Mouse (Mus musculus): ENCODE measurements around the gene Tctex1d4. TPM values are rescaled to one million over a fixed set of nuclear protein-coding genes. Genes with fewer than 3 reads are reported as not detected.

The Tctex1d4 gene
- polyA plus RNA-seq, 1 experiment from 2014 or later, result 3.6 TPM

DNA sequence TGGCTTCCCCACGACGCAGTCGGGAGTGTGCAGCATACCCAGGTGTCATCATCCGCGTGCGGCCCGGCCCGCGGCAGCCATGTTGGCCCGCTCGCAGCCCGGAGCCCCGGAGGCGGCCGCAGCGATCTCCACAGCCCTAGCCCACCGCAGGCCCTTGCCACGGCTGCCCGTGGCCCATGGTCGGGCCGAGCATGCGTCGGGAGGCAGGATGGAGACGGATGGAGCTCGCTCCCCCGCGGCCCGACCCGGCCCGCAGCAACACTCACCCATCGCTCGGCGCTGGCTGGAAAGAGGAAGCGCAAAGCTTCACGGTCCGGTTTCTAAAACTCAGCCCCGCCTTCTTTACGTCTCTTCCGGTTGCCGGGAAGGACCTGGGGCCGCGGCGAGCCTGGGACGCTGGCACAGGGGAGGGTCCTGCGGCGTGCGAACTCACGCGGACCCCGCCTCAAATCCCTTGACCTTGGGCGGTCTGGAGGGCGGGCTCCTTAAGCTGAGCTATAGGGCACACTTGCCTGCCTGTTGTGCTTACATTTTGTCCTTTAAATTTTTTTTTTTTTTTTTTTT is 29.3 kb downstream of the Tctex1d4 start, which contains the start of gene Rps8:
TSS of gene Rps8 (minus strand) at position 452 of the 564 bp plus-strand sequence.
- H3K36me3 ChIP-seq (ENCODE audit: control insufficient read depth, insufficient read depth, low read length), result peaks cover 39% of the 10 kb centered on the region
- WGBS, result under 1% methylated on average over 52 of the region's 52 CpGs
- no peaks in the 10 kb centered on the region for H3K27me3 ChIP-seq (ENCODE audit: control insufficient read depth, insufficient read depth, low read depth, low read length)
- H3K9me3 ChIP-seq (ENCODE audit: control insufficient read depth, low read length), result no peaks in the 10 kb centered on the region
- H3K27ac ChIP-seq (ENCODE audit: low read length), result peak within 1 kb of the TSS; percentile 93
- H3K9ac ChIP-seq (ENCODE audit: low read length), result peak within 1 kb of the TSS; percentile 99
- H3K4me3 ChIP-seq (ENCODE audit: low read length), result peak within 1 kb of the TSS; percentile 92
- peak; percentile 95 for ATAC-seq (ENCODE audit: low read depth)
- H3K4me2 ChIP-seq (ENCODE audit: low read depth, low read length), result peak within 1 kb of the TSS; percentile 87
- peaks cover 17% of the 10 kb centered on the region for H3K4me1 ChIP-seq (replicated peaks; ENCODE audit: control insufficient read depth, insufficient read depth, low read length)

DNA sequence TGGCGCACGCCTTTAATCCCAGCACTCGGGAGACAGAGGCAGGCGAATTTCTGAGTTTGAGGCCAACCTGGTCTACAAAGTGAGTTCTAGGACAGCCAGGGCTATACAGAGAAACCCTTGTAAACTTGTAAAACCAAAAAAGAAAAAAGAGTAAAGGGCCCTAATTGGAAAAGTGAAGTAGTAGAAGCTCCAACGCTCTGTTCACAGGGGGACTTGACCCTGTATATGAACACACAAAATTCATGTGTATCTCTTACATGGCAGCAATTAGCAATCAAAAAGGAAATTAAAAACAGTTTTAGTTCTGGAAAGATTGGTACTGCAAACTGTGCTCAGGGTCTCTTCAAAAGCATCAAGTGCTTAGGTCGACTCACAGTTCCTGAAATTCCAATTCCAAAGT is 29.8 kb downstream of the Tctex1d4 start:
- no peak for ATAC-seq (ENCODE audit: low read depth)
- H3K27me3 ChIP-seq (ENCODE audit: control insufficient read depth, insufficient read depth, low read depth, low read length), result no peaks in the 10 kb centered on the region
- peak overlapping the region; percentile 92 for H3K4me3 ChIP-seq (ENCODE audit: low read length)
- H3K4me2 ChIP-seq (ENCODE audit: low read depth, low read length), result peak overlapping the region; percentile 87
- peaks cover 38% of the 10 kb centered on the region for H3K36me3 ChIP-seq (ENCODE audit: control insufficient read depth, insufficient read depth, low read length)
- H3K9ac ChIP-seq (ENCODE audit: low read length), result peak overlapping the region; percentile 99
- 27% methylated on average over 6 of the region's 6 CpGs for WGBS
- H3K4me1 ChIP-seq (replicated peaks; ENCODE audit: control insufficient read depth, insufficient read depth, low read length), result peaks cover 17% of the 10 kb centered on the region
- H3K9me3 ChIP-seq (ENCODE audit: control insufficient read depth, low read length), result no peaks in the 10 kb centered on the region
- H3K27ac ChIP-seq (ENCODE audit: low read length), result peak overlapping the region; percentile 93

DNA sequence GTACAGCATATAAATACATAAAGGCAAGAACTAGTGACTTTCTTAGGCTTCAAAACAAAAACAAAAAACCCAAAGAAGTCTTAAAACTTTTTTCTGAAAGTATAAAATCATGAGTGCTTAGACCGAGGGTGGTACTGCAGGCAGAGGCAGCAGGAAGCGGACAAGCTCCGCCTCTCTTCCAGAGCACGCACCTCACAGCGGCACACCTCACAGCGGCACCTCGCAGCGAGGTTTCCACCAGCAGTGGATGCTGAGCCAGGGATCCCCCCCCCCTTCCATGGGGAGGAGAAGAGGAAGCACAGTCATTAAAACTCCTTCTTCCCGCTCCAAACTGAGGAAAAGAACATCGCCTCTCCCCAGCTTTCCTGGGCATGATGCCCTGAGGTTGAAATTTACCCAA is 33.1 kb downstream of the Tctex1d4 start:
- ATAC-seq (ENCODE audit: low read depth), result no peak
- Histone ChIP-seq H3K9me3 (ENCODE audit: control insufficient read depth, low read length) (no peaks in the 10 kb centered on the region), H3K27me3 (ENCODE audit: control insufficient read depth, insufficient read depth, low read depth, low read length) (no peaks in the 10 kb centered on the region), H3K36me3 (ENCODE audit: control insufficient read depth, insufficient read depth, low read length) (peaks cover 29% of the 10 kb centered on the region), H3K9ac (ENCODE audit: low read length) (no peak overlapping the region), H3K27ac (ENCODE audit: low read length) (no peak overlapping the region), H3K4me1 (replicated peaks; ENCODE audit: control insufficient read depth, insufficient read depth, low read length) (no peaks in the 10 kb centered on the region), H3K4me3 (ENCODE audit: low read length) (no peak overlapping the region), H3K4me2 (ENCODE audit: low read depth, low read length) (no peak overlapping the region)
- 74% methylated on average over 10 of the region's 10 CpGs for WGBS

DNA sequence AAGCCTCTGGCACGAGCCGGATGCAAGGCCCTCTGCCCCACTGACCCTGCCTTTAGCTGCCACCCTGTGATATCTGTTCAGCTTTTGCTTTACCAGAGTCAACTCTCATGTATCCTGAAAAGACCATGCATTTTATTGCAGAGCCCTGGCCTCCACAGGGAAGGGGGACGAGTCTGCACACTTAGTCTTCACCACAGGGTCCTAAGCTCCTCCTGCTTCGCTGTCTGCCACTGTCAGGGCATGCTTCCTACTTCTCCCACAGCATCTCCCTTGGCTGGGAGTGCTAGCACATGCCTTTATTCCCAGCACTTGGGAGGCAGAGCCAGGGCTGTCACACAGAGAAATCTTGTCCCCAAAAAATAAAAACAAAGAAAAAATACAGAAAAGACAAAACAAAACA is 34.6 kb downstream of the Tctex1d4 start:
- H3K4me3 ChIP-seq (ENCODE audit: low read length), result no peak overlapping the region
- H3K27ac ChIP-seq (ENCODE audit: low read length), result no peak overlapping the region
- H3K36me3 ChIP-seq (ENCODE audit: control insufficient read depth, insufficient read depth, low read length), result peaks cover 43% of the 10 kb centered on the region
- no peaks in the 10 kb centered on the region for H3K9me3 ChIP-seq (ENCODE audit: control insufficient read depth, low read length)
- H3K9ac ChIP-seq (ENCODE audit: low read length), result no peak overlapping the region
- H3K4me2 ChIP-seq (ENCODE audit: low read depth, low read length), result no peak overlapping the region
- no peaks in the 10 kb centered on the region for H3K4me1 ChIP-seq (replicated peaks; ENCODE audit: control insufficient read depth, insufficient read depth, low read length)
- ATAC-seq (ENCODE audit: low read depth), result no peak
- no peaks in the 10 kb centered on the region for H3K27me3 ChIP-seq (ENCODE audit: control insufficient read depth, insufficient read depth, low read depth, low read length)
- WGBS, result 69% methylated on average over 4 of the region's 4 CpGs

DNA sequence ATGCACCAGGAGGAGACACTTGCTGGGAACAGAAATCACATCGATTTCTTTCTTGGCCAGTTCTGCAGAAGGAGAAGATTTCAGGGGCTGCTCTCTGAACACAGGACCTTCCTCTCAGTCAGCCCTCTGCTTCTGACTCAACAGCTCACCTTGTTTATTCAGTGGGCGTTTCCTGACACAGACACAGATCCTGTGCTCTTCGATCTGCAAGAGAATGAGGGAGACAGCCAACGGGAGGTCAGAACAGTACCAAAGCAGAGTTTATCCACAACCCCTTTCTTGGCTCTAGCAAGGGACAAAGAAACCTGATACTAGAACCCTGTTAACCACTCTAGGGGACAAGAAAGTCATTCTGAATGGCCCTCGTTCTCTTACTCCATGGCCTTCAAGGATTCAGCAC is 43.3 kb downstream of the Tctex1d4 start:
- 81% methylated on average over 5 of the region's 5 CpGs for WGBS

More for the DNA sequence above, 43.3 kb downstream of the Tctex1d4 start:
- no peak overlapping the region for H3K27ac ChIP-seq (ENCODE audit: low read length)
- H3K4me3 ChIP-seq (ENCODE audit: low read length), result no peak overlapping the region
- no peaks in the 10 kb centered on the region for H3K27me3 ChIP-seq (ENCODE audit: control insufficient read depth, insufficient read depth, low read depth, low read length)
- H3K36me3 ChIP-seq (ENCODE audit: control insufficient read depth, insufficient read depth, low read length), result peaks cover 49% of the 10 kb centered on the region
- no peaks in the 10 kb centered on the region for H3K9me3 ChIP-seq (ENCODE audit: control insufficient read depth, low read length)
- H3K4me1 ChIP-seq (replicated peaks; ENCODE audit: control insufficient read depth, insufficient read depth, low read length), result no peaks in the 10 kb centered on the region
- no peak overlapping the region for H3K4me2 ChIP-seq (ENCODE audit: low read depth, low read length)
- ATAC-seq (ENCODE audit: low read depth), result no peak
- H3K9ac ChIP-seq (ENCODE audit: low read length), result no peak overlapping the region

Small RNA genes lying within 50 kb of the gene (microRNA-seq; reads per million reads assigned to microRNA genes)
- gene Gm22398, result not detected

Other genes with a start within 250 kb of the Tctex1d4 start
- gene Zswim5, start 249.4 kb upstream of the Tctex1d4 start, polyA plus RNA-seq (2015; fragmentation: Nextera tagmentation; extraction: Ambion mirVana), result 0.40 and 0.70 TPM in 2 replicates
- gene Urod, start 132.4 kb upstream of the Tctex1d4 start, polyA plus RNA-seq (2015; fragmentation: Nextera tagmentation; extraction: Ambion mirVana), result 102 and 107 TPM in 2 replicates
- gene Hectd3, start 131.5 kb upstream of the Tctex1d4 start, polyA plus RNA-seq (2015; fragmentation: Nextera tagmentation; extraction: Ambion mirVana), result 8.0 and 9.0 TPM in 2 replicates
- 27.8 and 29.7 TPM in 2 replicates for gene Eif2b3, start 107.4 kb upstream of the Tctex1d4 start, polyA plus RNA-seq (2015; fragmentation: Nextera tagmentation; extraction: Ambion mirVana)
- 5.3 and 5.7 TPM in 2 replicates for gene Ptch2, start 30.7 kb upstream of the Tctex1d4 start, polyA plus RNA-seq (2015; fragmentation: Nextera tagmentation; extraction: Ambion mirVana)
- gene Btbd19, start 1.1 kb upstream of the Tctex1d4 start, polyA plus RNA-seq (2015; fragmentation: Nextera tagmentation; extraction: Ambion mirVana), result 4.5 and 4.9 TPM in 2 replicates
- 3.0 and 3.2 TPM in 2 replicates for gene Plk3, start 7.2 kb downstream of the Tctex1d4 start, polyA plus RNA-seq (2015; fragmentation: Nextera tagmentation; extraction: Ambion mirVana)
- 858 and 904 TPM in 2 replicates for gene Rps8, start 29.4 kb downstream of the Tctex1d4 start, polyA plus RNA-seq (2015; fragmentation: Nextera tagmentation; extraction: Ambion mirVana)
- gene Kif2c, start 55.8 kb downstream of the Tctex1d4 start, polyA plus RNA-seq (2015; fragmentation: Nextera tagmentation; extraction: Ambion mirVana), result 70.7 and 77.6 TPM in 2 replicates
- gene Tmem53, start 125.2 kb downstream of the Tctex1d4 start, polyA plus RNA-seq (2015; fragmentation: Nextera tagmentation; extraction: Ambion mirVana), result 19.9 and 25.3 TPM in 2 replicates
- gene Armh1, start 125.3 kb downstream of the Tctex1d4 start, polyA plus RNA-seq (2015; fragmentation: Nextera tagmentation; extraction: Ambion mirVana), result 2.0 and 3.6 TPM in 2 replicates

Data from lung, embryonic 16.5 days (tissue).